Mouse (Mus musculus) adipocyte (in vitro differentiated cells): Measurements from ENCODE around the gene Hipk2.
"Not testable (repeated sequence)": the region's sequence is repeated elsewhere in the genome, so short reads cannot be mapped to it uniquely, and the experiment has no call there.

ENCODE experiments used
- DNase-seq: peaks from one replicate; pipeline ENCODE4 v3.0.0-alpha.2; 2016; ENCODE audit warnings: low spot score

The Hipk2 gene

GRCm38 (mm10) chr6:38698233-38698889 is 177.6 kb downstream of the Hipk2 start:
- no peak for DNase-seq

- no peak for DNase-seq
Measured at GRCm38 (mm10) chr6:38696570-38696969, 179.4 kb downstream of the Hipk2 start.

- DNase-seq, result peak; percentile 87
Measured at GRCm38 (mm10) chr6:38695380-38696054, 180.4 kb downstream of the Hipk2 start.

- no peak for DNase-seq
Measured at GRCm38 (mm10) chr6:38692556-38692955, 183.4 kb downstream of the Hipk2 start.

- DNase-seq, result no peak
Measured at GRCm38 (mm10) chr6:38691052-38691451, 184.9 kb downstream of the Hipk2 start.

GRCm38 (mm10) chr6:38690615-38691014 is 185.3 kb downstream of the Hipk2 start:
- DNase-seq, result no peak

- DNase-seq, result no peak
Measured at GRCm38 (mm10) chr6:38688841-38689240, 187.1 kb downstream of the Hipk2 start.

- DNase-seq, result peak; percentile 47
Measured at GRCm38 (mm10) chr6:38687216-38687615, 188.7 kb downstream of the Hipk2 start.

GRCm38 (mm10) chr6:38682532-38682931 is 193.4 kb downstream of the Hipk2 start:
- DNase-seq, result no peak

- no peak for DNase-seq
Measured at GRCm38 (mm10) chr6:38677629-38678028, 198.3 kb downstream of the Hipk2 start.

GRCm38 (mm10) chr6:38676723-38677122 is 199.2 kb downstream of the Hipk2 start:
- DNase-seq, result no peak

GRCm38 (mm10) chr6:38676217-38676616 is 199.7 kb downstream of the Hipk2 start:
- no peak for DNase-seq

GRCm38 (mm10) chr6:38672011-38672410 is 204.0 kb downstream of the Hipk2 start:
- DNase-seq, result no peak

- no peak for DNase-seq
Measured at GRCm38 (mm10) chr6:38671270-38671669, 204.7 kb downstream of the Hipk2 start.

- DNase-seq, result not testable (repeated sequence)
Measured at GRCm38 (mm10) chr6:38670488-38670887, 205.5 kb downstream of the Hipk2 start.

- no peak for DNase-seq
Measured at GRCm38 (mm10) chr6:38669580-38669979, 206.4 kb downstream of the Hipk2 start.

GRCm38 (mm10) chr6:38662714-38663615 is 213.0 kb downstream of the Hipk2 start, which contains the start of gene Clec2l:
Clec2l (plus strand) TSS chr6:38663069.
- DNase-seq, result no peak

- DNase-seq, result no peak
Measured at GRCm38 (mm10) chr6:38661626-38662025, 214.3 kb downstream of the Hipk2 start.

GRCm38 (mm10) chr6:38650263-38650937 is 225.6 kb downstream of the Hipk2 start:
- peak; percentile 91 for DNase-seq

GRCm38 (mm10) chr6:38649545-38649944 is 226.4 kb downstream of the Hipk2 start:
- no peak for DNase-seq
